Mouse (Mus musculus): ENCODE data around the gene Lmo2. TPM values are rescaled to one million over a fixed set of nuclear protein-coding genes. Genes with fewer than 3 reads are reported as not detected.

Gene Lmo2
- total RNA-seq, 2 experiments from 2014 or later: 4.9 to 5.9 TPM

DNA sequence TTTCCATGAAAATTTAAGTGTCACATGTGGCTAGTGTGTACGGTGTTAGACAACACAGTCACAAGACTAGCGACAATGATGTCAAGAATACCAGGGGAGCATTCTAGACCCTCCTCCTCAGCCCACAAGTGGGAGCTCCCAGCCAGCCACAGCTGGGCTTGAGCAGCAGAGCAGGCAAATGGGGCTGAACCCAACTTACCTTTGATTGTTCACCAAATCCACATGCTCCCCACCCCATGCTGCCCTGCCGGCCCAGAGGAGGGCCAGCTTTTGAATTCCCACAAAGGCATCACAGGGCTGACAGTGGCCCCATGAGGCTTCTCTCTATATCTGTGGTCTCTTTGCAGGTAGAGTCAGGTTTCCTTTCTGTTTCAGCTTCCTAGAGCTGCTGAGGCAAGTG lies 16.7 kb upstream of the Lmo2 start:
- no peak for DNase-seq (ENCODE audit: low spot score)

DNA sequence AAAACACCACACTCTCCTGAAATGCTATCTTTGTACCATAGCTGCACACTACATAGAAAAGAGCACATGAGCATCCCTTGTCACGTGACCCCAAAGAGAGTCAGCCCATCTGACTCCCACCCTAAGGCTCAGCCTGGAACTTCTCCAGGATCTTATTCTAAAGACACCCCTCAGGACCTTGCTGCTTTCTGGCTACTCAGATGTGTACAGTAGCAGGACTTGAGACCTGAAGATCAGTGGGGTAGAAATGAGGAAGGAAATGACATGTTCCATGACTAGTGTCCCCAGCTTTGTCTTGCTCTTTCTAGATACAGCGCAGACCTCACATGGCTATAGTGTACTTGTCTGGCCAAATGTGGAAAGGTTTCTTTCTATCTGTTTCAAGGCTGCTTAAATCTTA lies 12.9 kb upstream of the Lmo2 start:
- no peak for DNase-seq (ENCODE audit: low spot score)

- no peak for DNase-seq (ENCODE audit: low spot score)
These were observed 12.2 kb upstream of the Lmo2 start for GRCm38 (mm10) chr2:103945571-103946092.

GRCm38 (mm10) chr2:103946892-103947291 lies 10.9 kb upstream of the Lmo2 start:
- DNase-seq (ENCODE audit: low spot score): no peak

DNA sequence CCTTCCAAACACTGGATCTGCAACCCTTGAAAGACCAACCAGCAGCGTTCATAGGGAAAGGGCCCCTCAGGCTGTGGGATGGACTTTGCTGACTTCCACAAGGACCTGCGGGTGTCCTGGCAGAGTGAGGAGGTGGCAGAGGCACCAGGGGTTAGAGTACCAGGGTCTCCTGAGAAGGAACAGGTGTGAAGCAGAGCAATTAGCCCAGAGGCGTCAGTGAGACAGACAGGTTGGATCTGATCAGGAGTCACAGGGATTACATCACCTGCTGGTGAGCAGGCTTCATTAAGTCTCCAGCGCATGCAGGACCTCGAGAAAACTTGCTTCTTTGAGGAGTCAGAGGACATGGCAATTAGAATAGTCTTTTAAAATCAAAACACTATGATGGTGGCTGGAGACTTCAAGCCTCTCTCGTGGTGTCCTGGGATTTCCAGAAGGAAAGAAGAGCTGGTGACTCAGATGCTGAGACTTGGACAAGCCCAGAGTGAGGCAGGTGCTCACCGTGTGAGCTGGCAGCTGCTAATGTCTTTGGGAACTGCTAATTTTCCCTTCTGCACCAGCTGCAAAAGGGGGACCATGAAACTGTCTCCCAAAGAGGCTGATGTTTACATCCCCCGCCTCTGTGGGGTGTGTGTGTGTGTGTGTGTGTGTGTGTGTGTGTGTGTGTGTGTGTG lies 9.7 kb upstream of the Lmo2 start:
- DNase-seq (ENCODE audit: low spot score): no peak

DNA sequence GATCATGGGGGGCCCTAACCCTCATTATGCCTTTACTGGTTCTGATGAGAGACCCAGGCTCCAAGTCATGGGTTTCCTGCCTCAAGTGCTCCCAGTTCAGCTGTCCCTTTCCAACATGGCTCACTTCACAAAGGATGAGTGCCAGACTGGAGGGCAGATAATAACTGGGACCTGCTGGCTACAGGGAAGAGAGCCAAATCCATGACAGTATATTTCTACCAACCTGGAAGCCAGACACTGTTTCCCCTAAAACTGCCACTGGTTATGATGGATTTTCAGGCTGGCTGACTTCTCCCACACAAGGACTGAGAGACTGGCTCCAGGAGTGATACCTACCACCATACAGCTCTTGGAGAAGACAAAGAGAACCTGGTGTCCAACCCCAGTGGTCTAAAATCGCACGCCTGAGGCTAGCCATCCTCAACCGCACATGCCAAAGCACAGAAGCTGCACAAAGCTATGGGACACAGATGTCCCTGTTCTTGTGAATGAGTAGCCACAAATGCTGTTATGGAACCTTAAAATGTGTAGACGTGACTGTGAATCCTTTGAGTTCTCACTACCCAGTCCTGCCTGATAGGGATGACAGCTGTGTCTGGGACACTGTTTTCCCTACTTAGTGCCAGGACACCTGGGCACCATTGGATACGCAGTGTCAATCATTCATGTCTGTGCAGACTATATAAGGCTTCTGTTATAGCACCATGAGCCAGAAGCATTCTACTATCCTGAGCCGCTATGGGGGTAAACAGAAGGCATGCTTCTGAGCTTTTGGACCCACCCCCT lies 4.5 kb upstream of the Lmo2 start:
- no peak for DNase-seq (ENCODE audit: low spot score)

DNA sequence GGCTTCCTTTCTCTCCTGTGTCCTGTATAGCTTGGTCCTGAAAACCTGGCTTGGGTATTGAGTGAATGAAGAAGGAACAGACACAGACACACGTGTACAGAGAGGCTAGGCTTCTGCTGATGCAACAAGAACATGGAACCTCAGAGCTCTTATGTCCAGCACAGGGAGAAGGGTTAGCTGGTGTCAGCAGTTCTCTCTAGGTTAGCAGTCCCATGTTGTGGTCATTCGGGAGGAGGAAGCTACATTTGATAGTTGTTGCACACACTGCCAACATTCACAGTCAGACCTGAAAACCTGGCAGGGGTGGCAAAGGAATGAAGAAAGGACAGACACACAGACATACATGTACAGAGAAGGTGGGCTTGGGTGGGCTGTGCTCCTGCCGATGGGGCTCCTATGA lies 2.1 kb upstream of the Lmo2 start:
- no peak for DNase-seq (ENCODE audit: low spot score)

GRCm38 (mm10) chr2:103956867-103957266 lies 919 bp upstream of the Lmo2 start:
- DNase-seq (ENCODE audit: low spot score): no peak

GRCm38 (mm10) chr2:103958634-103959033 lies 848 bp downstream of the Lmo2 start:
- DNase-seq (ENCODE audit: low spot score): no peak

DNA sequence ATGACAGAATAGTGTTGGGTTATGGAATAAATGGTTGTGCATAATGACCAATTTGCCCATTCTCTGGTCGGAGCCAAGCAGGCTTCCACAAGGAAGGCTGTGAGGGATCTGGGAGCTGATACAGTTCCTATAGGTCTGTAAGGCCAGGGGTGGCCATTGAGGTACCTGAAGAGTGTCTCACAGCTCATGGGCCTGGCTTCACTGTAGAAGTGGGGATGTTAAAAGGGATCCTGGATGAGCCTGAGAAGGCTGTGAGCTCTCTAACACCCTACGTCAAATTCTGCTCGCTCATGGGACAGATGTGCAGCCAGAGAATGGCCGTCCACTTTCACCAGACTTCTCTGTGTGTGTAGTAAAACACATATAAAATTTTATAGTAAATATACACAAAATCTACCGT lies 1.3 kb downstream of the Lmo2 start:
- no peak for DNase-seq (ENCODE audit: low spot score)

DNA sequence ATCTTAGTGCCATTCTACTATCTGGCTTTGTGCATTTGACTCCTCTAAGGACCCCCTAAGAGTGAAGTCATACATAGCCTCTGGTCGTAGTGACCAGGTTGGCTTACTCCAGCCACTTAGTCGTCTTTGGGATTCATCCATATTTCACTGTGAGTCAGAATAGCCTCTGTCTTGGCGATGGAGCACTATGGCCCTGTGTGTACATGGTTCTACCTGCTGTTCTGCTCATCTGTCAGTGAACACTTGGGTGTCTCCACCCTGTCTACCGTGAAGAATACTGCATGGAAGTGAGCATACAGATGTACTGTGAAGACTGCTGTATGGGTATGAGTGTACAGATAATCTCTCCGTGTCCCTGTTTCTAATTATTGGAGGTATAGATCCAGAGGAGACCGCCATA lies 1.8 kb downstream of the Lmo2 start:
- no peak for DNase-seq (ENCODE audit: low spot score)

DNA sequence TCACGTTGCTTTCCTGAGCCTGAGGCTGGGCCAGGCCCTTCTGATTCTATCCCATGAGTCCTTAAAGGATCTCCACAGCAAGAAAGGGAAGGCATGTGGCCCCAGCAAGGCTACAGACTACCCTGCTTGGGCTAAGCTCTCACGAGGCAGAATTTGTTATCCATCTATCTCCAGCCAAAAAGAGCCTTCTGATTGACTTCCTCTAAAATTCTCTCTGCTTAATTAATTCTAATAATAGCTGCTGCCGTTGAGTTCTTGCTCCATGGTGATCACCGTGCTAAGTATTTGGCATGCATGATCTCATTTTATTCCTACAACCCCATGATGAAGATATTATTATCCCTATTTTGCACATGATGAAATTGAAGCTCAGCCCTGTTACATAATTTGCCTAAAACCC lies 4.6 kb downstream of the Lmo2 start:
- no peak for DNase-seq (ENCODE audit: low spot score)

DNA sequence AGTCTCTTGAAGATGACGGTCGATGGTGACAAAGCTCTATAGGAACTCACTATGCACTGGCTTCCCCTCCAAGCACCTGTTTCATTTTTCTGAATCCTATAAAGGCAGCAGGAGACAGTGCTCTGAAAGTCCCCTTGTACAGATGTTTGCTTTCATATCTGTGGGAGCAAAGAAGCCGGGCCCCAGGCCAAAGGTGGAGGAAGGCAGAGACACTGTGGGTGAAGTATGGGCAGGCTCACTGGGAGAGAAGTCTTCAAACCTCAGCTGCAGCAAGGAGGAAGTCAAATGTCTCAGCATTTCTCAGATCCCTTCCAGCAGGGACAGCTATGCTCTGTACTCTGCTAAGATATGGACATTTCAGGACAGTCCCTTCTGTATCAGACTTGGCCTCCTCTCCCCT lies 7.6 kb downstream of the Lmo2 start:
- no peak for DNase-seq (ENCODE audit: low spot score)

DNA sequence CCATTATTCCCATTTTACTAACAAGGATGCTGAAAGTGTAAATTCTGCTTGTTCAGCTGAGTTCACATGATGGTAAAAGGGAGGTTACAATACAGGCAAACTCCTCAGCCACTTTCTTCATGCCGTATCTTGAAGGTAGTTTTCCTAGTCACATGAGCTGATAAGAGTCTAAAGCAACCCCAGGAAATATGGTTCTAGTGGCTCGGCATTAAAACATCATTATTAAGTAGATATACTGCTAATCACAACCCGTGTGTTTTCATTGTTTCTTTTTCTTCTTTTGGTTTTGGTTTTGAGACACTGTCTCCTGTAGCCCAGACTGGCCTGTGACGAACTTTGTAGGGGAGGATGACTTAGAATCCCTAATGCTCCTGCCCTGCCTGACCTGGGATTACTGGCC lies 10.4 kb downstream of the Lmo2 start:
- no peak for DNase-seq (ENCODE audit: low spot score)

- DNase-seq (ENCODE audit: low spot score): no peak
These were observed 11.2 kb downstream of the Lmo2 start for GRCm38 (mm10) chr2:103968919-103969436.

DNA sequence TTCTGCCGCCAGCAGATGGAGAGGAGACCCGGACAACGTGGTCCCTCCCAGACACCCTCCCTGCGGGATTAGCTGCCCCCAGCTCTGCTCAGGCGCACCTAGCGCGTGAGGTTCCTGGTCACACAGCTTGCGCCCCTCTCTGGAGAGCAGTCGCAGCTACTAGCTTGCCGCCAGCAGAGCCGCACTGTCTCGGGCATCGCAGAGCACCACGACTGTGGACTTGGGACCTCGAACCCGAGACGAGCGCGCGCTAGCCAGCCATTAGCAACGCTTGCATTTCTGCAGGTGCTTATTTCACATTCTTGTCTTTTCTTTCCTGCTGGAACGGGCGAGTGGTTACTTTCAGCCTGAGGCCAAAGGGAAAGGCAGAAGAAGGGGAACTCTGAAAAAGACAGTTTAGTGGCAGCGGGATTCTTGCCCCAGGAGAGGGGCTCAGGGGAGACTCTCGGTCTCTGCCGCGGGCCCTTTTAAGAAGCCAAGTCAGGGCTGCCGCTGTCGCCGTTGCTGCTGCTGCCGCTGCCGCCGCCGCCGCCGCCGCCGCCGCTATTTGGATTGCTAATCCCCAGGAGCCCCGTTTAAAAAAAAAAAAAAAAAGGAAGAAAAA lies 11.8 kb downstream of the Lmo2 start:
- peak; percentile 39 for DNase-seq (ENCODE audit: low spot score)

DNA sequence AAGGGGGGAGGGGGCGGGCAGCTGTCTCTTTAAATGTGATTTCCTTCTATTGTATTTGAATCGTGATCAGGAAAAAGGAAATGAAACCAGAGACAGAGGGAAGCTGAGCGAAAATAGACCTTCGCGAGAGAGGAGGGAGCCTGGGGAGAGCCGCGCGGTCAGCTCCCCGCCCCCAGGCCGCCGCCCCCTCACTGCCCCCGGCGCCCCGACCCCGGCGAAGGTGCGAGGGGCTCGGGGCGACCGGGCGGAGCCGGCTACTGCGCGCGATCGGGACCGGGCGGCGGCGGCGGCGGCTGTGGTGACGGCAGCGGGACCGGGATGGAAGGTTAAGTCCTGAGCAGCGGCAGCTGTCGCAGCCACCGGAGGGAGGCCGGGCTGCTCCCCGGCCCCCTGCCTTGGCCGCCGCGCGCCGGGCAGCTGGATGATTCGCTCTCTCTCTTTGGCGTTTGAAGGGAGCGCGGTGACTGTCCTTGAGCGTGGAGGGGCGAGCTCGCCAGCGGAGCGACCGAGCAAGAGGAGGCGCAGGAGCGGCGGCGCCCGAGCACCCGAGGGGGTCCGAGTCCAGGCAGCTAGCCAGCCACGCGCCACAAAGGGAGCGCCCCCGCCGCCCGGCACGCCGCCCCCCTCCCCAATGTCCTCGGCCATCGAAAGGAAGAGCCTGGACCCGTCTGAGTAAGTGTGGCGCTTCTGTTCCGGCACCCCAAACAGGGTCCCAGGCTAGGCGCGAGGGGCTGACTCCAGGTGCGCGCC lies 12.4 kb downstream of the Lmo2 start:
- peak; percentile 28 for DNase-seq (ENCODE audit: low spot score)

DNA sequence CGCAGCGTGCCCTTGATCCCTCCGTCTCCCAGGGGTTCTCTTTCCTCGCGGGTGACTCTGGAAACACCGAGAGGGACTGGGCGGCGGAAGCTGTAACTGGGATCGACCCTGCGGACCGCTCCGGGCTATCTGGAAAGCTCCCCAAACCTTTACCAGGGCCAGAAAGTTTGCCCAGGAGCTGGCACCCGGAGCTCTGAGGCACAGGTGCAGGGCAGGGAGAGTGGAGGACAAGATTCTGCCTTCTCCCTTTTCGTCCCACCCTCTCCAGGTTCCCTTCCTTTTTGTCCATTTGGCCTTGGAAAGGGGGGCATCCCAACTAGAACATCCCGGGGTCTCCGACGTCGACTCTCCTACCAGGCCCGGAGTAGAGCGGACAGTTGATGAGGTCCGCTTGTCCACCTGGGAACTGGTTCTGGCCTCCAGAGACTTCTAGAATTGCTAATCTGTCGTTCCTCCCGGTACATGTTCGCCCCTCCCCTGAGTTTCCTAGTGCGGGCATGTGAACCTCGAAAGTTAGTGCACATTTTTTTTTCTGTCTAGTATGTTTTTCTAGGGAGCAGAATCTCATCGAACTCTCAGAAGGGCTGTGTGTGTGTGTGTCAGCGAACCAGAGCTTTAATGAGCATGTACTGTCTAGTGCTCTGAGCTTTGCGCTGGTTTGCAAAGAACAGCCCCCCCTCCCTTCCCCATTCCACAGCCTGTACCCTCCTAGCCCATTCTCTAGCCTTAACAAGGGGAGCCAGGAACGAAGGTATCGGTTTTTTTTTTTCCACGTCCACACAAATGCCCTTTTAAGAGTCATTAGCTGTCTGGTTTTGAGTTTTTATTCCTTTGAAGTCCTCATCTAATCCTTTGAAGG lies 13.2 kb downstream of the Lmo2 start:
- DNase-seq (ENCODE audit: low spot score): peak; percentile 13

- DNase-seq (ENCODE audit: low spot score): no peak
These were observed 14.1 kb downstream of the Lmo2 start for GRCm38 (mm10) chr2:103971838-103972237.

- DNase-seq (ENCODE audit: low spot score): no peak
These were observed 18.1 kb downstream of the Lmo2 start for GRCm38 (mm10) chr2:103975904-103976303.

- no peak for DNase-seq (ENCODE audit: low spot score)
These were observed 19.4 kb downstream of the Lmo2 start for GRCm38 (mm10) chr2:103977216-103977615.

Measured in gastrocnemius, adult 18-20 months (tissue).